Mouse (Mus musculus) myocyte (in vitro differentiated cells): ENCODE results near the gene Sema6c.

Experiments
- CEBPB ChIP-seq: IDR thresholded peaks from 2 replicates; pipeline ENCODE4 v1.6.1; 2011; ENCODE audit warnings: mild to moderate bottlenecking, moderate library complexity; ENCODE audit not compliant: poor library complexity, insufficient read depth, severe bottlenecking
- MAX ChIP-seq: IDR thresholded peaks from one replicate; pipeline ENCODE4 v1.6.1; 2011; ENCODE audit warnings: low read depth, mild to moderate bottlenecking, control low read depth
- MYOD1 ChIP-seq, 3 experiments: IDR thresholded peaks; one replicate each; pipeline ENCODE4 v1.6.1; 2011; ENCODE audit warnings: control low read depth in 2 of 3, low read depth in 2 of 3, mild to moderate bottlenecking in 2 of 3, moderate library complexity in 1 of 3; ENCODE audit not compliant: insufficient read length in 2 of 3, control insufficient read depth in 1 of 3
- MYOG ChIP-seq, 3 experiments: IDR thresholded peaks; one replicate each; pipeline ENCODE4 v1.6.1; 2011; ENCODE audit warnings: control low read depth in 2 of 3, low read depth in 2 of 3, mild to moderate bottlenecking in 2 of 3; ENCODE audit not compliant: insufficient read length in 2 of 3, control insufficient read depth in 1 of 3, insufficient read depth in 1 of 3
- POLR2A ChIP-seq: IDR thresholded peaks from one replicate; pipeline ENCODE4 v1.6.1; 2011; ENCODE audit warnings: low read depth, mild to moderate bottlenecking, control low read depth, moderate library complexity; ENCODE audit not compliant: insufficient read length
- POLR2AphosphoS2 ChIP-seq: IDR thresholded peaks from one replicate; pipeline ENCODE4 v1.6.1; 2011; ENCODE audit warnings: low read depth, control low read depth; ENCODE audit not compliant: insufficient read length
- TCF12 ChIP-seq: IDR thresholded peaks from one replicate; pipeline ENCODE4 v1.6.1; 2011; ENCODE audit warnings: mild to moderate bottlenecking, control low read depth; ENCODE audit not compliant: poor library complexity, insufficient read depth, severe bottlenecking
- TCF3 ChIP-seq: IDR thresholded peaks from one replicate; pipeline ENCODE4 v1.6.1; 2011; ENCODE audit warnings: low read depth, control low read depth; ENCODE audit not compliant: insufficient read length

GRCm38 (mm10) chr3:95159511-95159986 is 708 bp upstream of the Sema6c start:
- TF ChIP-seq POLR2A (no peak), POLR2AphosphoS2 (no peak), MYOG (IDR thresholded peaks at IDR 0.05; ENCODE audit: control insufficient read depth in 1 of 3, insufficient read depth in 1 of 3, insufficient read length in 2 of 3, low read depth in 2 of 3) (no peak), TCF12 (no peak), MAX (no peak), CEBPB (no peak), MYOD1 (IDR thresholded peaks at IDR 0.05; ENCODE audit: control insufficient read depth in 1 of 3, insufficient read length in 2 of 3, low read depth in 2 of 3) (no peak), TCF3 (no peak)
